ENCODE assay signal across 25 mouse cellular contexts in genomic region chr13:35879519-35879918, GRCm38 (mm10).
"Had no signal": no experiment of that assay in that cellular context is flagged by ENCODE, and none has a peak within 500 bp of the region (broad histone marks: within the 10 kb centered on the region; RNA-seq: fewer than 3 reads in every experiment).

No protein-coding gene starts in this region.

- H3K9ac ChIP-seq: embryonic facial prominence, embryonic 12.5 days; embryonic facial prominence, embryonic 13.5 days; embryonic facial prominence, embryonic 15.5 days; forebrain, embryonic 12.5 days; forebrain, embryonic 13.5 days; forebrain, embryonic 15.5 days; forebrain, postnatal 0 days had no signal

- ATAC-seq: forebrain, embryonic 14.5 days; forebrain, embryonic 15.5 days; forebrain, postnatal 0 days had no signal

- H3K4me2 ChIP-seq: embryonic facial prominence, embryonic 12.5 days; embryonic facial prominence, embryonic 13.5 days; embryonic facial prominence, embryonic 15.5 days; forebrain, embryonic 12.5 days; forebrain, embryonic 13.5 days; forebrain, embryonic 15.5 days had no signal

- DNase-seq: cerebellum, adult 2 months; cerebellum, adult 8-10 months; cerebellum, adult 9-10 months; cerebellum, adult 9-11 months; cerebellum, postnatal 14 days; cerebellum, postnatal 25 days; cerebellum, postnatal 36 days; embryo, embryonic 11 days; forebrain, postnatal 0 days; gastrocnemius, postnatal 10 days; gastrocnemius, postnatal 36 days; heart, adult 11 months; heart, adult 18-20 months; heart, adult 2 months had no signal

- H3K4me3 ChIP-seq: embryonic facial prominence, embryonic 10.5 days; embryonic facial prominence, embryonic 12.5 days; embryonic facial prominence, embryonic 13.5 days; embryonic facial prominence, embryonic 15.5 days; erythroblast, embryonic 14.5 days; forebrain, embryonic 10.5 days; forebrain, embryonic 12.5 days; forebrain, embryonic 13.5 days; forebrain, embryonic 15.5 days; gastrocnemius, adult 2 months; heart, adult 2 months had no signal

- H3K4me1 ChIP-seq: forebrain, embryonic 12.5 days; forebrain, embryonic 13.5 days had no signal

- H3K27me3 ChIP-seq: embryonic facial prominence, embryonic 12.5 days; embryonic facial prominence, embryonic 13.5 days; embryonic facial prominence, embryonic 15.5 days; forebrain, embryonic 12.5 days; forebrain, embryonic 13.5 days; forebrain, embryonic 15.5 days had no signal

- H3K27ac ChIP-seq: embryonic facial prominence, embryonic 10.5 days; embryonic facial prominence, embryonic 12.5 days; embryonic facial prominence, embryonic 13.5 days; embryonic facial prominence, embryonic 15.5 days; forebrain, embryonic 10.5 days; forebrain, embryonic 12.5 days; forebrain, embryonic 13.5 days; heart, adult 2 months had no signal

- H3K36me3 ChIP-seq: embryonic facial prominence, embryonic 10.5 days; embryonic facial prominence, embryonic 12.5 days; embryonic facial prominence, embryonic 15.5 days; forebrain, embryonic 10.5 days; forebrain, embryonic 12.5 days; forebrain, embryonic 15.5 days had no signal

- H3K9me3 ChIP-seq: embryonic facial prominence, embryonic 10.5 days; embryonic facial prominence, embryonic 12.5 days; embryonic facial prominence, embryonic 13.5 days; embryonic facial prominence, embryonic 15.5 days; forebrain, embryonic 10.5 days; forebrain, embryonic 12.5 days; forebrain, embryonic 13.5 days; forebrain, embryonic 15.5 days had no signal
